Mouse (Mus musculus) megakaryocyte-erythroid progenitor cell, adult 5-6 weeks (primary cell): ENCODE results near the gene Nfkb1. TPM values are rescaled to one million over a fixed set of nuclear protein-coding genes. Genes with fewer than 3 reads are reported as not detected.

Experiments
- ATAC-seq: replicated peaks from 2 replicates; pipeline ENCODE4 v1.8.0; 2016; ENCODE audit warnings: mild to moderate bottlenecking, inconsistent platforms; ENCODE audit not compliant: severe bottlenecking, poor library complexity, low FRiP score, low TSS enrichment
- total RNA-seq, 2 experiments: library from RNA; stranded (forward) in 1 of 2; stranded (reverse) in 1 of 2; fragments of 200-1000, 215-1000 nt in 1 of 2; fragments of >200 nt in 1 of 2; fragmentation: Nextera tagmentation in 1 of 2; gene quantifications; 2 replicates each; pipeline ENCODE4 v1.2.3; 2014 to 2017

Nfkb1 gene
- total RNA-seq (2014; fragmentation: Nextera tagmentation) (59.1 and 69.6 TPM in 2 replicates), total RNA-seq (2017) (61.5 and 69.9 TPM in 2 replicates)

GRCm38 (mm10) chr3:135691191-135692131, at the start of gene Nfkb1:
Gene Nfkb1 (minus strand): TSS chr3:135691547.
- 0 out of 2 replicates have a peak, but pooled peaks have one; percentile 6 for ATAC-seq

DNA sequence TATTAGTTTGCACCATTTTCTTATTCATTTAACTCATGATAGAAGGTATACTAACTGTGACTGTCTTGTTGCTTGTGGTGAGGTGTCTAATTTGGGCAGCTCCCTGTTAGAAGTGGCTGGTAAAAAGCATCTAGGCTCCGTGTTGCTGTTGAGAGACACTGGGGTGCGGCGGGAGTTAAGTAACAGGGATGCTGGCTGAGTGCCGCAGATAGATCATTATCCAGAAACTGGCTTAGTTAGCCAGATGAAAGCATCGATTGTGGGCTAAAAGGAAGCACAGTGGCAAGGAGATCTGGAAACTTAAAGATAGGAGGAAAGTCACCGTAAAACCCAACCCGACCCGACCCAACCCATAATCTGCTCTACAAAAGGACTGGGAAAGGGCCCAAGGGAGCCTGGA, 49.4 kb upstream of the Nfkb1 start:
- ATAC-seq = no peak

DNA sequence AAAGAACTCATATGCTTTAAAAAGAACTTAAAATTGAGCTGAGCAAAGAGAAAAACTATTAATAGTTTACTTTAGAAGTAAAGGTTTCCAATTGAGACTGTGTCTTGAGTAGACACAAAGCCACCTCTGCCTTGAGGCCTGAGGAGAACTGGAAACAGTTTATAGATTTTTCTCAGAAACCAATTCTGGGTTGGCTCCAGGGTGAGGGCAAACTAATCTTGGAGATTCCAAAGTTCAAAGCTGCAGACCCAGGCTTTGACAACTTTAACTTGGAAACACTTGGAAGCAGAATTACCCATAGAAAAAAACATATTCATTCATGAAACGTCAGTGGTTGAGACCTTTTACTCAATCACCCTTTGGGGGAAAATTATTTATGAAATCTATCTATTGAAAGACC, 43.4 kb upstream of the Nfkb1 start:
- no peak for ATAC-seq

DNA sequence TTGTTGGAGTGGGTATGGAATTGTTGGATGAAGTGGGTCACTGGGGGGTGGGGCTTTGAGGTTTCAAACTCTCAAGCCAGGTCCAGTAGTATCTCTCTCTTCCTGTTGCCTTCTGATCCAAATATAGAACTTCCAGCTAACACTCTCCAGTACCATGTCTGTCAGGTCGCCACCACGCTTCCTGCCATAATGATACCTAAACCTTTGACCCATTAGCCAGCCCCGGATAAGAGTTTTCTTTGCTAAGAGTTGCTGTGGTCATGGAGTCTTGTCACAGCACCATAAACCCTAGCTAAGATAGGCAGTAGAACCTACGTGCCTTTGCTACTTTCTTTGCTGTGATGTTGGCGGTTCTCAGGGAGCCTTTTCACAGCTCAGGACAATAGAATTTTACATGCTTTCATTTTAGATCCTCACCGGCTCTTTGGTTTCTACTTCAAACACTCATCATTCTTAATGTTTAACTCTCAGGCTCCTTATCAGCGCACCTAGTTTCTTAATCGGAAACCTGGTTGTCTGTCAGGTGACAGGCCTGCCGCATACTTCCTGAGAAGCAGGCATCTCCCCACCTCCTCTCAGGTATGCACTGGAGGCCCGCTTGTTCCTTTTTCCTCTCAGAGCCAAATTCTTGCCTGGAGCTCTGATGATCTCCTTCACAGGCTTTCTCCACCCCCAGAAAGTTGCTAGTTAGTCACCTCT, 41.5 kb upstream of the Nfkb1 start:
- no peak for ATAC-seq

DNA sequence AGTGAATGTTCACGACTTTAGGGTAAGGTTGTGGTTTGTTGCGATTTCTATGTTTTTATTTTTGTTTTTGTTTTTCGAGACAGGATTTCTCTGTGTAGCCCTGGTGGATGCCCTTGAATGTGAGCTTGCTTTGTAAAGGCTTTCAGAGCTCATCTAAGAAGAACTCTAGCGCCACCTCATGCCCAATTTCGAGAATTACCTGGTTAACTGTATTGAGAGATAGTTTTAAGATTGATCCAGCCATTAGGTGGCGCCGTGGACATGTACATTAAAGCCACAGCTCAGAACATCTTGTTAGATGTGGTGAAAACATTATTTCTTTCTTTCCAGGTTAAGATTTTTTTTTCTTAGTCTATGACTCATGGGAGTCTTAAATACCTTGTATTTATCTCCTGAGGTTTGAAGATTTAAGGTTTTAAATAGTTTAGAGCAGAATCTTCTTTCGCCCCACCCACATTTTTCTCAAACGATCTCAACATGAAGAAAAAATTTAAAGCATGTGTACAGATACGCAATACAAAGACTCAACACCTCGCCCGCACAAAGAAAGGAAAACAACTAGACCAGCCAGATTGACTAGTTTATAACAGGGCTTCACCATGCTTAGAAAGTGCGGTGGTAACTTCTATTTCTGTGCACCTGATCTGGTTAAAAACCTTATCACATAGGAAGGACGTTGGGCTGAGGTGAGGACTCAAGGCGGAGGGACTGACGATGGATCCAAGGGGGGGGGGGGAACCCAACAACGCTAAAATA, 40.1 kb upstream of the Nfkb1 start:
- ATAC-seq = peak; percentile 72

GRCm38 (mm10) chr3:135730790-135731189, 39.4 kb upstream of the Nfkb1 start:
- peak; percentile 40; the same call in 1 of the 2 replicates for ATAC-seq

DNA sequence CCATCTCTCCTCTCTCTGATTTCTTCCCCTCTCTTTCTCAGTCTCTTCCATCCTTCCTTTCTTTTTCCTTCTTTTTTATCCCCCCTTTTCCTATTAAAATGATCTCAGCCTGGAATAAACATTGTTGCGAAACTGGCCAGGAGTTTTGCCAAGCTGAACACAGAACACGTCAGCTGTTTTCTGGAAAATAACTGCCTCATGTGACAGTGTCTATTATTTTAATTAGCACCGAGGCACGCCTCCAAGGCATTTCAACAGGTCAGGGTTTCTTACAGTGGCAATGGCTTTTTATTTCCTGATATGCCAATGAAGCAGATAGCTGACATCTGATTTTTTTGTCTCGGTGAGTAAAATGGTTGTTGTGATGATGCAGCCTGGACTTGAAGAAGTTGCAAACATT, 38.2 kb upstream of the Nfkb1 start:
- no peak for ATAC-seq

DNA sequence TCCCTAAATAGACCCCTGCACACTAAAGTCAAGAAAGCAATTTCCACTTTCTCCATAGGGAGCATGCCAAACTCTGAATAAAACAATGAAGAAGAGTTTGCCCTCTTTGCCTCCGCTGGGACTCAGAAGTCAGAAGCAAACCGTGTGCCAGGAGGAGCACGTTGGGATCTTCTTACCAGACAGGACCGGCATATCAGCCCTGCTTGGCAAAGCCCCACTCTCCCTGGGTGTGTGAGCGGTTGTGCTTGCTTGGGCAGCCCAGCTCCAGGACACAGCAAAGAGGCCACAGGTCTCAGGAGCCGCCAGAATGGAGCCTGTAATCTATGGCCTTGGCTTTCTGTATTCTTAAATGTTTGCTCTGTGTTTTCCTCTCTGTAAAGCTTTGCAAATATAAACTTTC, 37.6 kb upstream of the Nfkb1 start:
- no peak for ATAC-seq

DNA sequence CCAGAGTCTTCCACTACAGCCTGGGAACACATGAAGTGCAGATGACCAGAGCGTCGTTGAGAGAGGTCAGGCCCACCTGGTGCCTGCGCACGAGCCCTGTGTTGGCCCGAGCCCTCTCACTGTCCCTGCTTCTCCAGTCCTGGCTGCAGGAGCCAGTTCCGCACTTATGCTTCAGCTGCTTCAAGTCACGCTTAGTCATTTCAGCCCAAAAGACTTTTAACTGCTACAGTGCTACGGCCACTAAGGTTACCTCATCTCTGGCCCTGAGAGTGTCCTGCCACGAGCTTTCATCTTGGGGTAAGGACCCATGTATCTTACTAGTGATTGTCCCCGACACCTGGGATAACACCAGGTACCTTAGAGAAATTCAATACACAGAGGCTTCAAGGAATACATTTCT, 36.0 kb upstream of the Nfkb1 start:
- ATAC-seq = no peak

GRCm38 (mm10) chr3:135726521-135727275, 35.4 kb upstream of the Nfkb1 start:
- peak; percentile 88 for ATAC-seq

DNA sequence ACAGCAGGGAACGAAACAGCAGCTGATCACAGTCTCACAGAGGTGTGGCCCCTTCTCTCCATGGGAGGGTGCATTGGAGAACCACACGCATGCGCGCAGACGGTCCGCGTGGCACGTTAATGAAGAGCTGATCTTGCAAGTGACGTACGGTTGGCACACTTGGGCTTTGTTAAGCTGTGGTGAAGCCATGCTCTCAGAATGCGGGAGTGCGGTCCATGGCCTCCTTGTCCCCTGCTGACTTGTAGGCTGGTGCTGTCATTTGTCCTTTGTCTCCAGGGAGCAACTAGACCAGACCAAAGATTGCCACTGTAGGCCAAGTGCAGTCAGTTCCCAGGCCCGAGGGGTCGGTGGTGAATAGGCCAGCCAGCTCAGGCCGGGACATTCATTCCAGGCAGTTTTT, 34.7 kb upstream of the Nfkb1 start:
- 0 out of 2 replicates have a peak, but pooled peaks have one; percentile 18 for ATAC-seq

DNA sequence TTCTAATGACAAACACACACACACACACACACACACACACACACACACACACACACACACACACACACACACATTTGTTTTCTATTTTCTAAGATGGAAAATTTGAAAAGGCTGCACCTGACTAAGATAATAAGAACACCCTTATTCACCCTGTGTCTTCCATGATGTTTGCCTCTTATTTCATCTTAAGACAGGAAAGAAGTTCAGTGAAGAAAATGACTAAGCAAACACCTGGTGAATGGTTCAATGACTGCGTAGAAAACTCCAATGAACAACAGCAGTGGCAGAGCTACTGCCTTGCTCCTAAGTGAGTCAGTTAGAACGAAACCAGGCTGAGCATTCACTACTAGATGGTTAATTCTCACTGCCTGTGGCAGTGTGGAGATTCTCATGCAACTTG, 30.8 kb upstream of the Nfkb1 start:
- no peak for ATAC-seq

DNA sequence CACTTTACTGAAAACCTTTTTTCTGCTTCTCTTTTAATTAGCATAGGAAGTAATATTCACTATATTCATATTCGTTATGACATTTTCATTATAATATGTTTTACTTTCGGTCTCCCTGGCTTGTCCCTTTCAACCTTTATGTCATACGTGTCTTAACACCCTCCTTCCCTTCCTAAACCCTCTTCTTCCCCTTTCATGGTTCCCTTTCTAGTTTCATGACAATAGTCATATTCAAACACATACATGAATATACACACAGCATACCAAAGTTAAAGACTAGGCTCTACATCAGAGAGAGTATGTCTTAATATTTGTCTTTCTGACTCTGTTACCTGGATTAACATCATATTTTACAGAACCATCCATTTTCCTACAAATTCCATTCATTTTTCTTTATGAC, 28.6 kb upstream of the Nfkb1 start:
- no peak for ATAC-seq

GRCm38 (mm10) chr3:135719179-135719532, 27.8 kb upstream of the Nfkb1 start:
- peak; percentile 93 for ATAC-seq

DNA sequence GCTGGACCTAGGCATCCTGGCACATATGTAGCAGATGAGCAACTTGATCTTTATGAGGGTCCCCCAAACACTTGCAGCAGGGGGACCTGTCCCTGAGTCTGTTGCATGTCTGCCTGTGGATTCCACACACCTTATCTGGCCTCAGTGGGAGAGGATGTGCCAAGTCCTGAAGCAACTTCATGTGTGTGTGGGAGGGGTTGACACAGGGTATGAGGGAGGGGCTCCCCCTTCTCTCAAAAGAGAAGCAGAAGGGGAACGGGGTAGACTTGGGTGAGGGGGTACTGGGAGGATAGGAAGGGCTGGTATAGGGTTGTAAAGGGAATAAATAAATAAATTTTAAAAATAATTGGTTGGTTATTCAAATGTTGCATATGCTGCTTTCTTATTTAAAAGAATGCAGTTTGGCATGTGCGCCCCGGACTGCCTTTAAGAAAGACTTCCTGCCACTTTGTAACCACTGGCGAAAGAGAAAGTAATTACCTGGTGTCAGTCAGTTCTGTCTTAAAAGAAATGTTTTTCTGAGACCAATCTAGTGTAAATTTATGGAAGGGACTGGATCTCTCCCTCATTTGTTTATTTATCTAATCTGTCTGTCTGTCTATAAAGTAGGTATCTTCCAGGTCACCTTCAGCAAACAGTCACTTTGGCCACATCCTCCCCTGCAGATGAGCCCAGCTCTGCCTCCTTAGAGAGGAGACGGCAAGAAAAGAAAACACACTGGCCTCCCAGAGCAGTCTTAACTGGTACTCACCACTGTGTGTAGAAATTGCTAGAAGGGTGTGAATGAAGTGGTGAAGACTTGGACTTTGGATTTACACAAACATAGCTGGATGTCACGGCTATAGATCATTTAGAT, 27.2 kb upstream of the Nfkb1 start:
- ATAC-seq = peak; percentile 72

- ATAC-seq = peak; percentile 40
Observed at GRCm38 (mm10) chr3:135713016-135713950, 21.9 kb upstream of the Nfkb1 start.

DNA sequence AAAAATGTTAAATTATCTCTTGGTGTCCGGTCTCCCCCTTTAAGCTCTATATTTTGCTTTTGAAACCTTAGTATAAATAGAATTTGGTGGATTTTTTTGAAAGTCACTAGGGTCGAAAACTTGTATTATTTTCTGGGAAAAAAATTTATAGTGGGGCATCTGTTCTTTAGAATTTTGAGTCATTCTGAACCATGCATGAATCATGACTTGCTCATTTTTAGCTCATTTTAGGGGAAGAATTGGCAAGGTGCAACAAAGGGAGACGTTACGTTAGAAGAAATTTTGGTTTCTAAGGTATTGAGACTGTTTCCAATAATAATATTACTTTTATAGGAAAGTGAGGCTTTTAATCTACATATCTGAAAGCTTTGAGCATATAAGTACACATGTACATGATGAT, 20.3 kb upstream of the Nfkb1 start:
- no peak for ATAC-seq
